Mouse (Mus musculus): ENCODE data around the gene St5.

- TF ChIP-seq POLR2A (IDR thresholded peaks at IDR 0.05; ENCODE audit: low read depth, low read length) (no peak), CTCF (IDR thresholded peaks at IDR 0.05; ENCODE audit: extremely low read depth, insufficient read depth, insufficient read length, insufficient replicate concordance) (no peak)
These were observed 73.3 kb downstream of the St5 start for GRCm38 (mm10) chr7:109629871-109630778.

Data from spleen, adult 2 months (tissue).